Mouse (Mus musculus) gastrocnemius, postnatal 36 days (tissue): ENCODE measurements around the gene Lrtm1. TPM values are rescaled to one million over a fixed set of nuclear protein-coding genes. Genes with fewer than 3 reads are reported as not detected.

Source experiments
- DNase-seq, 2 experiments: peaks; one replicate each; pipeline ENCODE4 v3.0.0; 2022
- intact Hi-C: fragments of 180-260 bp; cut with DNase I; formaldehyde crosslinking; loops from one replicate; pipeline ENCODE4 v1.15.1; 2025
- long read RNA-seq, 2 experiments: library from polyadenylated mRNA; stranded (forward); transcript quantifications; one replicate each; pipeline ENCODE4 v2.0.0; 2021
- total RNA-seq, 2 experiments: library from RNA; stranded (reverse); gene quantifications; 2 replicates each; pipeline ENCODE4 v1.2.3; 2021

Gene Lrtm1
- total RNA-seq: 10 to 100 TPM; 19.0 to 24.8 TPM
- long read RNA-seq, experiment 1, full-length matches to known transcripts: 1 of 18 reads
- long read RNA-seq, experiment 1, partial matches to known transcripts: 2 of 18 reads
- long read RNA-seq, experiment 1, other reads (novel, unspliced or antisense): 15 of 18 reads
- long read RNA-seq, experiment 2, full-length matches to known transcripts: 10 of 39 reads
- long read RNA-seq, experiment 2, partial matches to known transcripts: 2 of 39 reads
- long read RNA-seq, experiment 2, other reads (novel, unspliced or antisense): 27 of 39 reads

GRCm38 (mm10) chr14:29017883-29018282 is at the start of gene Lrtm1:
TSS of gene Lrtm1 (plus strand) at chr14:29018208.
- no peak for DNase-seq
- intact Hi-C loops: no loop called here

GRCm38 (mm10) chr14:28969247-28969646 is 48.8 kb upstream of the Lrtm1 start:
- DNase-seq: no peak
- intact Hi-C loops: no loop called here

GRCm38 (mm10) chr14:28972620-28973019 is 45.4 kb upstream of the Lrtm1 start:
- no peak for DNase-seq
- intact Hi-C loops: no loop called here

- DNase-seq: no peak
- intact Hi-C loops: no loop called here
These were observed 38.8 kb upstream of the Lrtm1 start for GRCm38 (mm10) chr14:28979230-28979629.

GRCm38 (mm10) chr14:28980482-28980881 is 37.5 kb upstream of the Lrtm1 start:
- intact Hi-C loops: no loop called here
- no peak for DNase-seq

- no peak for DNase-seq
- intact Hi-C loops: no loop called here
These were observed 33.7 kb upstream of the Lrtm1 start for GRCm38 (mm10) chr14:28984276-28984675.

GRCm38 (mm10) chr14:28988211-28988900 is 29.7 kb upstream of the Lrtm1 start:
- no peak for DNase-seq
- intact Hi-C loops: no loop called here

- DNase-seq: no peak
- intact Hi-C loops: no loop called here
These were observed 21.4 kb upstream of the Lrtm1 start for GRCm38 (mm10) chr14:28996569-28996968.

- intact Hi-C loops: no loop called here
- no peak for DNase-seq
These were observed 12.7 kb upstream of the Lrtm1 start for GRCm38 (mm10) chr14:29005228-29005840.

- intact Hi-C loops: no loop called here
These were observed 8.4 kb upstream of the Lrtm1 start for GRCm38 (mm10) chr14:29009644-29010043.

GRCm38 (mm10) chr14:29013161-29013560 is 4.8 kb upstream of the Lrtm1 start:
- DNase-seq: no peak
- intact Hi-C loops: no loop called here

More at GRCm38 (mm10) chr14:29009644-29010043, 8.4 kb upstream of the Lrtm1 start:
- no peak for DNase-seq

- intact Hi-C loops: no loop called here
- DNase-seq: no peak
These were observed 3.3 kb upstream of the Lrtm1 start for GRCm38 (mm10) chr14:29014680-29015079.

GRCm38 (mm10) chr14:29015896-29016295 is 2.1 kb upstream of the Lrtm1 start:
- DNase-seq: no peak
- intact Hi-C loops: no loop called here

- intact Hi-C loops: no loop called here
- DNase-seq: no peak
These were observed 450 bp downstream of the Lrtm1 start for GRCm38 (mm10) chr14:29018316-29019000.

- no peak for DNase-seq
- intact Hi-C loops: no loop called here
These were observed 3.3 kb downstream of the Lrtm1 start for GRCm38 (mm10) chr14:29021295-29021694.

- DNase-seq: no peak
- intact Hi-C loops: no loop called here
These were observed 5.2 kb downstream of the Lrtm1 start for GRCm38 (mm10) chr14:29023246-29023645.

GRCm38 (mm10) chr14:29025335-29025734 is 7.3 kb downstream of the Lrtm1 start:
- intact Hi-C loops: no loop called here
- DNase-seq: no peak

GRCm38 (mm10) chr14:29027276-29027675 is 9.3 kb downstream of the Lrtm1 start:
- intact Hi-C loops: no loop called here
- DNase-seq: no peak

GRCm38 (mm10) chr14:29028391-29029106 is 10.5 kb downstream of the Lrtm1 start:
- intact Hi-C loops: no loop called here
- DNase-seq: no peak

GRCm38 (mm10) chr14:29029107-29029469 is 11.1 kb downstream of the Lrtm1 start:
- intact Hi-C loops: no loop called here
- no peak for DNase-seq
